Mouse (Mus musculus) small intestine, adult 2 months (tissue): ENCODE results near the gene Capn13. TPM values are rescaled to one million over a fixed set of nuclear protein-coding genes. Genes with fewer than 3 reads are reported as not detected.
"Not testable (repeated sequence)": the region's sequence is repeated elsewhere in the genome, so short reads cannot be mapped to it uniquely, and the experiment has no call there.

ENCODE experiments used
- H3K27ac ChIP-seq: fragments of 200-500 bp; 2 replicates; pipeline ENCODE4 v1.5.1; 2012; ENCODE audit warnings: low read depth, low read length, control low read depth, inconsistent platforms; ENCODE audit not compliant: insufficient read depth
- H3K27me3 ChIP-seq: fragments of 200-500 bp; 2 replicates; pipeline ENCODE4 v1.6.1; 2012; ENCODE audit warnings: mild to moderate bottlenecking, moderate library complexity, low read length, inconsistent platforms; ENCODE audit not compliant: control insufficient read depth, insufficient read depth
- H3K36me3 ChIP-seq: fragments of 200-500 bp; 2 replicates; pipeline ENCODE4 v1.6.1; 2012; ENCODE audit warnings: mild to moderate bottlenecking, low read length, control low read depth, inconsistent platforms; ENCODE audit not compliant: control insufficient read depth, insufficient read depth
- H3K4me1 ChIP-seq: fragments of 200-500 bp; 2 replicates; pipeline ENCODE4 v1.6.1; 2012; ENCODE audit warnings: low read length, inconsistent platforms, mixed read lengths; ENCODE audit not compliant: control insufficient read depth, insufficient read depth, insufficient read length
- H3K4me3 ChIP-seq: fragments of 200-500 bp; 2 replicates; pipeline ENCODE4 v1.5.1; 2012; ENCODE audit warnings: low read depth, mild to moderate bottlenecking, control low read depth, inconsistent platforms, low read length, moderate library complexity
- CTCF ChIP-seq: fragments of 200-500 bp; IDR thresholded peaks from 2 replicates; pipeline ENCODE4 v1.5.1; 2012; ENCODE audit warnings: low read depth, mild to moderate bottlenecking, control low read depth, inconsistent platforms, low read length, moderate library complexity, mixed read lengths; ENCODE audit not compliant: insufficient replicate concordance, insufficient read length; ENCODE audit errors: extremely low read depth
- POLR2A ChIP-seq: fragments of 200-500 bp; IDR thresholded peaks from 2 replicates; pipeline ENCODE4 v1.6.1; 2012; ENCODE audit warnings: low read depth, mild to moderate bottlenecking, control low read depth, inconsistent platforms, low read length, moderate library complexity
- WGBS: fragments of 180-500 bp; shearing (Covaris S2); methylation state at CpG from one replicate; pipeline ENCODE4 v1.1.7; 2018; 5-methylcytosine and 5-hydroxymethylcytosine counted together
- polyA plus RNA-seq: library from polyadenylated mRNA; depleted of rRNA; stranded (reverse); fragments of >200 nt; gene quantifications from 2 replicates; pipeline ENCODE4 v1.2.3, GENCODE M21; 2012

Capn13 gene
- polyA plus RNA-seq, 1 experiment, result 6.8 TPM

GRCm38 (mm10) chr17:73300147-73300880 lies 100.4 kb downstream of the Capn13 start:
- H3K27me3 ChIP-seq, result no peaks in the 10 kb centered on the region
- H3K27ac ChIP-seq, result no peak overlapping the region
- H3K4me3 ChIP-seq, result no peak overlapping the region
- TF ChIP-seq POLR2A (no peak), CTCF (no peak)
- H3K4me1 ChIP-seq, result no peaks in the 10 kb centered on the region
- H3K36me3 ChIP-seq, result no peaks in the 10 kb centered on the region
- 66% methylated on average over 7 of the region's 7 CpGs for WGBS

- no peaks in the 10 kb centered on the region for H3K27me3 ChIP-seq
- TF ChIP-seq POLR2A (no peak), CTCF (no peak)
- H3K27ac ChIP-seq, result no peak overlapping the region
- H3K36me3 ChIP-seq, result no peaks in the 10 kb centered on the region
- 89% methylated on average over 6 of the region's 6 CpGs for WGBS
- no peaks in the 10 kb centered on the region for H3K4me1 ChIP-seq
- no peak overlapping the region for H3K4me3 ChIP-seq
Observed at GRCm38 (mm10) chr17:73298981-73299380, 101.7 kb downstream of the Capn13 start.

- no peaks in the 10 kb centered on the region for H3K36me3 ChIP-seq
- H3K27me3 ChIP-seq, result no peaks in the 10 kb centered on the region
- WGBS, result 24% methylated on average over 4 of the region's 4 CpGs
- TF ChIP-seq POLR2A, result no peak
- peak; percentile 43; the same call in 1 of the 2 replicates for TF ChIP-seq CTCF
- H3K4me1 ChIP-seq, result no peaks in the 10 kb centered on the region
- no peak overlapping the region for H3K4me3 ChIP-seq
- no peak overlapping the region for H3K27ac ChIP-seq
Observed at GRCm38 (mm10) chr17:73296855-73297254, 103.8 kb downstream of the Capn13 start.

GRCm38 (mm10) chr17:73293237-73293636 lies 107.4 kb downstream of the Capn13 start:
- 54% methylated on average over 3 of the region's 3 CpGs for WGBS
- H3K4me3 ChIP-seq, result no peak overlapping the region
- H3K27me3 ChIP-seq, result no peaks in the 10 kb centered on the region
- TF ChIP-seq CTCF (no peak), POLR2A (no peak)
- H3K27ac ChIP-seq, result no peak overlapping the region
- no peaks in the 10 kb centered on the region for H3K4me1 ChIP-seq
- no peaks in the 10 kb centered on the region for H3K36me3 ChIP-seq

GRCm38 (mm10) chr17:73284301-73284700 lies 116.4 kb downstream of the Capn13 start:
- no peak for TF ChIP-seq CTCF
- no peak for TF ChIP-seq POLR2A
- Histone ChIP-seq H3K36me3 (no peaks in the 10 kb centered on the region), H3K4me3 (no peak overlapping the region), H3K27me3 (no peaks in the 10 kb centered on the region), H3K27ac (no peak overlapping the region), H3K4me1 (peaks cover 2% of the 10 kb centered on the region; the same call in 1 of the 2 replicates)
- 66% methylated on average over 2 of the region's 2 CpGs for WGBS

- 24% methylated on average over 6 of the region's 6 CpGs for WGBS
- H3K36me3 ChIP-seq, H3K27me3 ChIP-seq, H3K4me3 ChIP-seq, H3K27ac ChIP-seq, H3K4me1 ChIP-seq: not testable (repeated sequence)
Observed at GRCm38 (mm10) chr17:73282702-73283101, 118.0 kb downstream of the Capn13 start.

- Histone ChIP-seq H3K27ac (no peak overlapping the region), H3K36me3 (no peaks in the 10 kb centered on the region), H3K4me3 (no peak overlapping the region), H3K4me1 (peaks cover 2% of the 10 kb centered on the region; the same call in 1 of the 2 replicates), H3K27me3 (no peaks in the 10 kb centered on the region)
- 93% methylated on average over 4 of the region's 4 CpGs for WGBS
- TF ChIP-seq CTCF (no peak; the same call in 1 of the 2 replicates), POLR2A (no peak)
Observed at GRCm38 (mm10) chr17:73277770-73278169, 122.9 kb downstream of the Capn13 start.
